Mouse (Mus musculus): ENCODE measurements around the gene Chl1.

Chl1 gene

DNA sequence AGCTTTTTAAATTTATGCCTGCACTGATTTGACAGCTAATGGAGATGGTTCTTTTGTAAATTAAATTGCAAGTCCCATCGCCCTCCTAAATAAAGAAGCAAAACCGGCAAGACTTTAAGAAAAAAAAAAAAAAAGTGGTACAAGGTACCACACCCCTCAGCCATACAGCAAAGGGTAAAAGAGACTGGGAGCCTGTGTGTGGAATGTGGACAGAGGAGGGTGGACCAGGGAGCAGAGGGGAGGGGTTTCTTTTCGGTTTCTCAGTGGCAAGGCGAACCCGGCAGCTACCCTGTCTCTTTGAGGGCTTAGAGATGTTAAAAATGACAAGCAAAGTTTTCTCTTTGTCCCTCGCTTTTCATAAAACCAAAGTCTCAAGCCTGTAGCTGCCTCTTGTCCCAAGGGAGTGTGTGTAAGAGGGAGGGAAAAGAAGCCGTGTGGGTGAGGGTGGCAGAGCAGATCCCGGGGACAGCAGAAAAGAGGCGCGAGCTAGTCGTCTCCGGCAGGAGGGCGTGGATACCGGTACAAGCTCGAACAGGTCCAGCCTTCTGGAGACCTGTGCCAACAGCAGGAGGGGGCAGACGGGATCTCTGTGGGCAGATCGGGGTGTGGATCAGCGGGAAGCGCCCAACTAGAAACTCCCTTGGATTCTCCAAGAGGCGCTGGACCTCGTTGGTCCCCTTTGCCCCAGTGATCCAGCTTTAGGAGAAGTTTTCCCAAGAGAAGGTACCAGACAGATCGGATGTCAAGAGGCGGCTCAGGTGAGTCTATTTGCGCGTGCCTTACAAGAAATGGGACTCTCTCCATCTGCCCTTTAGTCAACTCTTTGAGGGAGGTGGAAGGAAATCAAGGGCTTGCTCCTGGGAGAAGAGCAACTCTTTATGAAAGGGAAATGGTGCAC is at the start of gene Chl1:
TSS of gene Chl1 (plus strand) at position 195 of the 898 bp plus-strand sequence.
- in situ Hi-C loops (cut with MboI, MseI): no loop called here

DNA sequence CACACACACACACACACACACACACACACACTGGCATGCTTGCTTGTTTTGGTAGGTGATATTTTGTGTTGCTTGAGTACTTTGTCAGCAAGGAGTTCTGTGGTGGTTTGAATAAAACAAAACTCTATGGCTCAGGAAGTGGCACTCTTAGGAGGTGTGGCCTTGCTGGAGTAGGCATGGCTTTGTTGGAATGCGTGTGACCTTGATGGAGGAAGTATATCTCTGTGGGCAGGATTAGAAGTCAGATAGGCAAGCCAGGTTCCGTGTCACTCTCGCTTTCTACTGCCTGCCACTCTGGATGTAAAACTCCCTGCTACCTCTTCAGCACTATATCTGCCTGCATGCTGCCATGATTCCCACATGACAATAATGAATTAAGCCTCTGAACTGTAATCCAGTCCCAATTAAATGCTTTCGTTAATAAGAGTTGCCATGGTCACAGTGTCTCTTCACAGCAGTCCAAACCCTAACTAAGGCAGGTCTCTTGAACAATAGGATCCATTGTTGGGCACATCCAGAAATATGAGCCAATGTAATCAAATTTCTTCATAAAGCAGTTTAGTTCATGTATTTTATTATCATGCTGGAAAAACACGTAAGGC is 44.8 kb upstream of the Chl1 start:
- in situ Hi-C loops (cut with MboI, MseI): no loop called here

DNA sequence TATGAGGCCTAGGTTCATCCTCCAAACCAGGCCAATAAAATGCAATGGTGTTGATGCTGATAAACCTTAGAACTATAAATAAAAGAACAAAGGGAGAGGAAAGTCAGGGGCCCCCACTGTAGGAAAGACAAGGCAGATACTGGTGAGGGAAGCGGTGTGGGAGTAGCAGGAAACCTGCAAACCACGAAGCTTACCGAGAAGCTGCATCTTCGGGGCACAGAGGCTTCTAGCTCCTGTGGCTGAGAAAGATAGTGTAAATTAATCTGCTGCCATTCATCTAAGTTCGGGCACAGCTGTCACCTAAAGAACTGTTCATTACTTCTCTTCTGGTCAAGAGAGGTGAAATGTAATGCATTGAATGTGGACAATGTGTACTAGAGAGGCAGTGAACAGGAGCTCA is 37.1 kb upstream of the Chl1 start:
- in situ Hi-C loops (cut with MboI, MseI): no loop called here

DNA sequence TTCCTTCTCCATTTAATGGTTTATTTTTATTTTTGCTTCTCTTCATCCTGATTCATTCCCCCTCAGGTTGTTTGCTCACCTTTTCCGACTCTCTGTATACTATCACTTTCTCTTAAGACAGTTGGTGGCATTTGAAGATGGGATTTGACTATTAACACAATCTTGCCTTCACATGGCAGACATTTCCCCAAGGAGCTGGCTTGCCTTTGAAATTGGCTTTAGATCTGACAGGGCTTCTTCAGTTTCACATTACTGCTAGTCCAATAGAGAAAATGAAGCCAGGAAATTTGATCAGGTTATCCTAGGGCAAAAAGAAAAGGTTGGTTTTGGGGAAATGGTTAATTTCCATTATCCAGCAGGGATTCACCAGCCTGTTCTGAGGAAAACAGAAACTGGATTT is 23.2 kb upstream of the Chl1 start:
- in situ Hi-C loops (cut with MboI, MseI): no loop called here

DNA sequence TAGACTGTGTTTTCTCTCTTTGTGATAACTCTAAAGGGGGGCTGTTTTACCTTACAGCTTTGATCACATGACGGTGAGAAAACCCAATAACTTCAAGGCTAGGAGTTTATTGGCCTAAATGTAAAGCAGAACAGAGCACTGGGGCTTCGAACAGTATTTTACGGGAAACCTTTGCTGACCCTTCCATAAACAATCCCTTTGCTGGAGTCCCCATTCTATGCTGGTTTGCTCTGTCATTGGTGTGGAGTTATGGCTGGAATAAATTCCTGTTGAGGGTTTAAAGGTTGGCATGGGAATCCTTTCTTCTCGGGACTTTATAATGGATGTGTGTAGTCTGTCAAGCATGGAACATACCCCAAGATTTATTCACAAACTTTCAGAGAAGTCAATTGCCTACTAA is 12.0 kb upstream of the Chl1 start:
- in situ Hi-C loops (cut with MboI, MseI): loop anchor here in 1 of 2 experiments (10.0 kb wide), 1 partner anchor 184 kb away; no protein-coding TSS in a partner anchor

DNA sequence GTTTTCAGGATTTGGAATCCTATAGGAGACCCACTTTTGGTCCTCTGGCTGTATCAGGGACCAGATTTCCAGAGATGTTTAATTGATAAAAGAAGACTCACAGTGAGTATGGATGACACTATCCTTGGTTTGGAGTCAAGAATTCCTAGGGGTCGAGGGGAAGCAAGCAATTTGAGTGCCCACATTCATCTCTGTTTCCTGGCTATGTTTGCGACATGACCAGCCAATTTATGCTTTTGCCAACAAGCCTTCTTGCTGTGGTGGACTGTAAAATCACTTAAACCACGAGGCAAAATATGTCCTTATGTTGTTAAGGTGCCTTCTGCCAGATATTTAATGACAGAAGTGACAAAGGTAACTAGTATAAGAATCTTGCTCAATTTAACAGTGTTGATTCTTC is 6.3 kb upstream of the Chl1 start:
- in situ Hi-C loops (cut with MboI, MseI): no loop called here

DNA sequence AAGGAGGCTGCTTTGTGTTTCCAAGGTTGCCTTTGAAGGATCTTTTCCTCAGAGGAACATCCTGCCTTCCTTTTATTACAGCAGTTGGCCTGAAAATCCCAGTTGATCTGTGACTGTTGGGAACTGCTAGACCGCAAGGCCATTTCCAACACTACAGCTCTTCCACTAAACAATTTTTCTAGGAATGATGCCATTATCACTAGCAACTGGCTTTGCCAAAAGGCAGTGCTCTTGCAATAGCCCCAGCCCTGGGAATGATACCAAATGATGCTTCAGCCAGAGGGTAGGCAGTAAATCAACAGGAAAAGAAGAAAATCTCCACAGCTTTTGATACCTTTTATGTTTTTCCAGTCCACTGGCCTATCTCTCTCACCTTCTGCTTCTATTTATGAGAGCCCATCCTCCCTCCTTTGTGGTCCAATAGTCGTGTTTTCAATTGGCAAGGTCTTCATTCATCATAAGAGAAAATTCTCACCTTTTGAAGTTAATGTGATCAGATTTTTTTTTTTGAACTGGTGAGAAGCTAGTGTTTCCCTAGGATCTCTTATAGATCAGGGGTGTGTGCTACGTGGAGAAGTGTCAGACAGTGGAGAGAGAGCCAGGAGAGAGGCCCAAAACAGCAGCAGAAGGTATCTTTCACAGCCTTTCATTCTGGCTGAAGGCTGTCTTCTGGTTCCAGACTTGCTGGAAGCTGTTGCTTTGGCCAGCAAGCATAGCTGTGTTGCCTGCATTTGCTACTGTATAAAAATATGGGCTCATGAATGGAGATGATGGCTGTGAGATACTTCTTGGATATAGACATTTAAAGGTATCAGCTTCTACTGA is 2.4 kb upstream of the Chl1 start:
- in situ Hi-C loops (cut with MboI, MseI): no loop called here

DNA sequence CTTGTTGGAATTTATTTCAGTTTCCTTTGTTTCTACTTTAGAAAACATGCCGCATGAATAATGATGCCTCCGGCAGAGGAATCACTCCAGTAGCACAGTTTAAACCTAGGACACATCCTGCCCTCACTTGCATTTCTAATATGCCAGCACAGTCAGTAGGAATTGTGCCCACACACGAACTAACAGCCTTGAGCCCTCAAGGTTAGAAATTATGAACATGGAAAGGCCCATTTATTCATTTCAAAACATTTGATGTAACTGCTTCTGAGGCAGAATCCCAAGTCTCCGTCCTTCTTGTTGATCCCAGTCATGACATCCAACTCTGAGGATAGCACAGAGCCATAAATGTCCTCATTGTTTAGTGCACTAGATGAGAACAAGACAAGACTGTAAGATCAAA is 790 bp upstream of the Chl1 start:
- in situ Hi-C loops (cut with MboI, MseI): no loop called here

DNA sequence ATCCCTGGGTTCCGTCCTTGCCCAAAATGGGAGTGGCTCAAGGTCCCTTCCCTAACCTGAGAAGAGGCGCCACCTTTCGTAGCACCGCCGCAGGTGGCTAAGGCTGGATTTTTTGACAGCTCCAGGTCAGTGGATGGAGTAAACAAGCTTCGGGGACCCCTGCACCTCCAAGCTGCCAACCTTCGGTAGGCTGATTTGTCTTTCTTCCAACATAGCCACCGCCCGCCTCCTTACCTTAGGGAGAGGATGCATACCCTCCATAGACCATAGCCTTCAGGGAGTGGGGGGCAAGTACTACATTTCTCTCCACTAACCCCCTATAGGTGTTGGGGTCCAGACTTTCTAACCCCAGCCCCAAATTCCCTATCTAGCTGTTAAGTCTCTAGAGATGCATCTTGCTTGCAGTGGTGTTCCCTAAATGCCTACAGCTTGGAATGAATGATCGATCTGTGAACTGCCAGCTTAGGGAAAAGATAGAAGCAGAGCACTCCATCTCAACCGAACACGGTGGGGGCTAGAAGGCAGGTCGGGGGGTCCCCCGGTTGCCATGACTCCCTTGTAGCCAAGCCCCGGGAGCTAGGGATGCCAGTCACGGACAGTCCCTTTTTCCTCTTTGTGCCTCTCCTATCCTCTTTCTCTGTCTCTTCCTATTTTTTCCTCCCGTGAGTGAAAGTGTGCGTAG is 1.0 kb downstream of the Chl1 start:
- in situ Hi-C loops (cut with MboI, MseI): no loop called here

DNA sequence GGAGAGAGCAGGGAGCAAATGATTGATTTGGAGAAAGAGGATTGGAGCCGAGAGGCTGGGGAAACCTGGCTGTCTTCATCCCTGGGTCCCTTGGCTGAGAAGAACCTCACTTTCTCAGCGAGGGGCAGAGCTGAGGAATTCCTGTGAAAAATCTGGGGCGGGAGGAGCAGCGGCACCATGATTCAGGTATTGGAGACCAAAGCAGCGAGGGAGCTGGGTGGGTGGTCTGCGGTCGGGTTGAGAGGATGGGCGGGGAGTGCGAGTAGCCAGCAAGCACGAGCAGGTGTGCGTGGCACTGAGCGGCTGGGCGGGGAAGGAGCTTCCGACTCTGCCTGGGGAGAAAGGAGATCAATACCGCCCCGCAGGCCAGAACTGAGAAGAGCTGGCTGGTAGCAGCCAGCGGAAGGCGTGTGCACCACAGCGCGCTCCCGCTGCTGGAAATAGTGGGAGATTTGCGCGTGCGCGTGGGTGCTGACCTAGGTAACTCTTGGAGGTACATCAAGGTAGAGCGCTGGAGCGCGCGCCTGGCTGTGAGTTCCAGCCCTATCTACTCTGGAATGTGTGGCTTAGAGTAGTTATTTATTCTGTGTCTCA is 1.7 kb downstream of the Chl1 start:
- in situ Hi-C loops (cut with MboI, MseI): no loop called here

DNA sequence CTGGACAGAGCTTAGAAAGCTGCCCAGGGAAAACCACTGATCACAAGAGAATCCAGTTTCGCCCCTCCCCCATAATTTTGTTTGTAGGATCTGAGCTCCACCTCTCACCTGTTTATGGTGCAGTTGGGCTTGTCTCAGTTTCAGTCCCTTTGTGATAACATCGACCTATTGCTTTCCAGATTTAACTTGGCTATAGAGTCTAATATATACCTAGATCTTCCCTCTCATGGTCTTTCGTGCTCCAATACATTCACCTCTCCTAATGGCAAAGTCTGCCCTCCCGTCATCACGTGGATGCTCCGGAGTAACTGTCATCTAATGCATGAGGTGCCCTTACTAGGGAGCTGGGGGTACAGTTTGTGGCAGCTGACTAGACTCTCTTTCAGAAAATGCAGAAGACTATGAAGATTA is 2.5 kb downstream of the Chl1 start:
- in situ Hi-C loops (cut with MboI, MseI): no loop called here

DNA sequence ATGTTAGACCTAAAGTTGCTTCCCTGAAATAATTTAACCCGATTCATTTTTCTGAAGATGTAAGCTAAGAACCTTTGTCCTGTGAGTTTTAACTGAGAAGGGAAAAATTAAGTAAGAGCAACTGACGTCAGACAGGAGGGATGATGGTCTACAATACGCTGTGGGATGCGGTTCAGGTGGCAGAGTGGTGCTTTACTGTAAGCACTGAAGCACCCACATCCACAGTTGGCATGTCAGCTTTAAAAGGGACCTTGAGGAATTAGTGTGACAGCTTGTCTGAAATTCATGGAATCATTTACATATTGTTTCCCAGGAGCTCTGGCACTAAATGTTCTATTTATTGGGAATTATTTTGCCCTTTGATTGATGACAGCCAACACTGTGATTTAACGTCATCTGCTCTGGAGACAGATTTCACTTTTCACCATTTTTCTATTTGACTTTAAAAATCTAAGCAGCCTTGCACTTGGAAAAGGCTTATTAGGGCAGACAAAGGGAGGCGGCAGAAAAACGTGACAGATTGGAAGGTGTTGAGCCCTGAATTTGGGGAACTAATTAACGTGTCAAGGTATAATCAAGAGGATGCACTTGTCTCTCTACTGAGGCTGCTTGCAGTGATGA is 3.3 kb downstream of the Chl1 start:
- in situ Hi-C loops (cut with MboI, MseI): no loop called here

DNA sequence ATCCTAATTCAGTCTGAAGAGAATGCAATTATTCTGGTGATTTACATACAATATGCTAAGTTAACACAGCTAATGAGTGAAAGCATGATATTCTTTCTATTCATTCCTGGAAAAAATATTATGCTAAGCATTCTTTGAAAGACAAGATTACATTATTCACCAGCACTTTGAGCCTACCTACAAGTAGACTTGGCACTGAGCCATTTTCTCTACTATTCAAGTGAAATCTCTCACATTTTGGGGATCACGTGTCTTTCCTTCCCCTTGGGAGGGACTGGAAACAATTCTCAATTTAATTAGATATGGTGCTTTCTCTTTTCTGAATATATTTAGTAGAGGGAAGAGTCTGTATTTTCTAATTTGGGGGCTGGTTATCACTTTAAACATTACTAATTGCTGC is 4.0 kb downstream of the Chl1 start:
- in situ Hi-C loops (cut with MboI, MseI): no loop called here

DNA sequence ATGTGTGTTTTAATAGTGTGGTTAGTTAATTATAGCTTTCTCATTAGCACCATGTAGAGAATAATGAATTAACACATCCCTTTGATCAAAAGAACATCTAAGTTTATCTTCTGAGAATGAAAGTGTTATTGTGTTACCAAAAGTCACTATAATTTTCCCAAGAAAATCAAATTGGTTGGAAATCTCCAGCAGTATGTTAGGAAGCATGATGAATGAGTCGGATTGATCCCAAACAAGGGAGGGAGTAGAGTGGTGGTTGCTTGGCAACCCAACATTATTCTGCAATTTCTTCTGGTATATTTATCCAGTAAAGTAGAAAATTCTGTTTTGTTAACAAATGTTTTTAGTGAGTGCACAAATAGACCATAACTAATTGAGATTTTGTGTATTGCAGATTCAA is 4.4 kb downstream of the Chl1 start:
- in situ Hi-C loops (cut with MboI, MseI): no loop called here

DNA sequence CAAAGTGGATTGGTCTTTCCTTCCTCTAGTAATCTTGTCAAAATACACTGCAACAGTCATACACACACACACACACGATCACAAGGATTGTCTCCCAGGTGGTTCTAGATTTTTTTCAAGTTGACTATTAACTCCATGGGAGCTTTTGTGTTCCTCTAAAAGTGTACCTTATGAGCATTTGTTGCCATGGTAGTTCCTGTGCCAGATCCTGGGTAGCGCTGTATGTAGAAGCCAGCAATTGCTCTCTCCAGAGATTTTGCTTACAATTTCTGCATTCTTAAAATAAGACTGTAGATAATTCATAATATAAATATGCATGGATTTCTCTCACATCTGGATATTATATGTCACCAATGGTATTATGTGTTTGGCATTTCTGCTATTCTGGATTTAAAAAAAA is 9.2 kb downstream of the Chl1 start:
- in situ Hi-C loops (cut with MboI, MseI): no loop called here

DNA sequence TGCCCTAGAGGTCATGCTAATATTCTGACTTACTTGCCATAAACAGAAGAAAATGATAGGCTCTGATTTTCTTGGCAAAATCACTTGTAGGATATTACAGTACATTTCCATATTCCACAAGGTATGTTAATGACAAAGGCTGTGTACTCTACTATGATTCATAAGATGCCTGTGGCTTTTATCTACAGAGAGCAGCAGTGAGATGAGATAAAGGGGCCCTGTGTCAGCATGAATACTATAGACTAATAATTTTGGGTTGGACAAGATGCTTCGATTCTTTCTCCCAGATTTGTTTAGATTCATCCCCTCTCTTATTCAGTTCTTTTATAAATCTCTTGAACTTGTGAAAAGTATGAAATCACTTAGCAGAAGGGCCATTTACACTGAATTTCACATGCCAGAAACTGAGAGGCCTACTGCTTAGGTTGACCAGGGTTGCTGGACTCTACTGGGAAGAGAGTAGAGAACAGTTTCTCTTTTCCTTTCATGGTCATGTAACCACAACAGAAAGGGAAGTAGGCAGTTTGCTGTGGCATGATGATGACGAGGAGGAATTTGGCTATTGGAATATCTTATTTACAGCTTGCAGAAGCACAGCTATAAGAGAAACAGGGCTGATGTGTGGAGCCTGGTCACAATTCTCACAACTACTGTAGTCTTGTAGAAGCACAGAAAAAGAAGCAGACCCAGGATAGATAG is 15.1 kb downstream of the Chl1 start:
- in situ Hi-C loops (cut with MboI, MseI): no loop called here

DNA sequence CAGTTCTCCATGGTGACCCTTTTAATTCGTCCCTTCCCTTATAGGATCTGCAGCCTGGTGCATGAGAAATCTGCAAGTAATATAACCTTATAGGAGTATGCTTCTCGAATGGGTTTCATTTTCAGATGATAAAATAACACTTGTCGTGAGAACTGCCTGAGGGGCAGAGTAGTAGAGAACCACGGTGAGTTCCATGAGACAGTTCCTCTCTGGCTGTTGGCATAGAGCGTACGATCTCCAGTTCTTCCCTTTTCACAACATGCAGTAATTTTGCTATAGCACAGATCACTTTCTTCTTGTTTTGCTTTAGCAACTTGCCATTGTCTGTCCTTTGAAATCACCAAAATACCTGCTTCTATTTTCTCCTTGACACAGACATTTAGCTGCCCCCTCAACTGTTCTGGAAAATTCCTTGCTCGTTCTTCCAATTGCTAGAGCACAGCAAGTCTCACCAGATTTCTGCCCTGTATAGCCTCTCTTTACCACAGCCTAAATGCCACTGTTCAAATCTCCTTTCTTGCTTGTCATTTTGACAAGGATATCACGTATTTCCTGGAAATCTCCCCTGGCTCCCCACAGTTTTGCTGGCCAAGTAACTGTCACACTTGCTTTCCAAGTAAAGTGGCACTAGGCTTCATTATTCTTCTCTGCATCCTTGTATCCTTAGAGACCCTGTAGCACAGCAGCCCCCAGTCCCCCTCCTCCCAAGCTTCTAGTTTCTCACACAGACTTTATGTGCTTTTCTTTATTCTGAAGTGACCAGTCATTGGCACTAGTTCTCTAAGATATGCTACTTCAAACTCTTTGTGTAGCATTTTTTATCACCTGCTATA is 16.8 kb downstream of the Chl1 start:
- in situ Hi-C loops (cut with MboI, MseI): no loop called here

DNA sequence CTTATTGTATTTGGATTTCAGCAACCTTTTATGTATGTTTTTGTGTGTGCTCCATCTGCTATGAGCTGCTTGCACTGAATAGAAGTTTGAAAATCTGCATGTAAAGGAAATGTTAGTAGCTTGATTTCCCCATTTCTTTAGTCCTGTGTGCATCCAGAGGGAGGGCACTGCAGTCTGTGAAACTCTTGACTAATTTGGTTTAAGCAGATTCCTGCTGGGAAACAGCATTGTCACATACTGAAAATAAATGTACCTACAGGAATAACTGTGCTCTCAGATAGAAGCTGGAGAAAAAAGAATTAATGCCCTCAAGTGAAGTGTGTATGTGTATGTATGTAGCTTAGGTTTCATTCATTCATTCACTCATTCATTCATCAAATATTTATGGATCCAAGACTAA is 22.7 kb downstream of the Chl1 start:
- in situ Hi-C loops (cut with MboI, MseI): no loop called here

DNA sequence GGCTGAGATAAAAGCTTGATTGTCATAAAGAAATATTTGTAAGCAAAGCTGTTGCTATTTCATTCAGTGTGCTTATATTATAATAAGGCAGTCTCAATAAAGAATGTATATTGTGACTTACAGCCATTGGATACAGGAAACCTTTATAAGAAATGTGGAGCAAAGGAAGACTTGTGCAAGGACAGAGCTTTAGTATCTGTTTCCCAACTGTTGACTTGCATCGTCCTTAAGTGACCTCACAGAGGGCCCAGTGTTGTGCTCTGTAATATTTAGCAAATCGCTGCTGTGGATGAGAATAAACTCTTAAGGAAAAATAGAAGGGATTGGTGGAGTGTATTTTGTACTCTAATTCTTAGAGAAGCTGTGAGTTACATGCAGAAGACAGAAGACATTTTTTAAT is 23.6 kb downstream of the Chl1 start:
- in situ Hi-C loops (cut with MboI, MseI): no loop called here

All from T-helper 17 cell (primary cell).